Mouse (Mus musculus): ENCODE data around the gene Tbccd1. TPM values are rescaled to one million over a fixed set of nuclear protein-coding genes. Genes with fewer than 3 reads are reported as not detected.

Gene Tbccd1
- 14.3 and 19.3 TPM in 2 replicates for polyA plus RNA-seq (2015; fragmentation: Nextera tagmentation; extraction: Ambion mirVana)

DNA sequence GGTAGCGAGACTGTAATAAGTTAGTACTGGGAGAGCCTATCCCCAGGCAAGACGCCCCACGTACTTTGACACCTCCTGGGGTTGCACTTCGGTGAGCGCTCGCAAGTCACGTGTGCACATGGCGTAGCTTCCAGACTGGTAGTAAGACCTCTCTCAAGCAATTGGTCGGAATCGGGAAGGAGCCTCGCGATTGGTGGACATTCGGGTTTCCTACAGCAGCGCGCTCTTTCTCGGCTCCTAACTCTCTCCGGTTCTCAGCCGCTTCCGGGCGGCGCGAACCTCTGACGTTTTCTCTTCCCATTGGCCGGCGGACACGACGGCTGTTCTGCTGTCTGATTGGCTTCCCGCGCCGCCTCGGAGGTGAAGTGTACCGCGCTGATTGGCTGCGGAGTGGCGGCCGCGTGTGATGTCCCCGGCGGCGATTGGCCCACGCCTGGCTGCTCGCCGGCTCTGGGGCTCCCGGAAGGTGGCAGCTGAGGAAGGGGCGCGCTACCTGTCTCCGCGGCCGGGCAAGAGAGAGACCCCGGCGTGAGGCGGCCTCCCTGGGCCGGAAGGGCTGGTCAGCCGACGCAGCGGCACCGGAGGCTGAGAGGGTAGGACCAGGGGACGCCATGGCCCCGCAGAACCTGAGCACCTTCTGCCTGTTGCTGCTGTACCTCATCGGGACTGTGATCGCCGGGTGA lies at the start of gene Tbccd1, which contains the start of gene Dnajb11:
Gene Tbccd1 (minus strand): TSS at position 239 of the 683 bp plus-strand sequence.
Gene Dnajb11 (plus strand): TSS at position 415 of the 683 bp plus-strand sequence.

DNA sequence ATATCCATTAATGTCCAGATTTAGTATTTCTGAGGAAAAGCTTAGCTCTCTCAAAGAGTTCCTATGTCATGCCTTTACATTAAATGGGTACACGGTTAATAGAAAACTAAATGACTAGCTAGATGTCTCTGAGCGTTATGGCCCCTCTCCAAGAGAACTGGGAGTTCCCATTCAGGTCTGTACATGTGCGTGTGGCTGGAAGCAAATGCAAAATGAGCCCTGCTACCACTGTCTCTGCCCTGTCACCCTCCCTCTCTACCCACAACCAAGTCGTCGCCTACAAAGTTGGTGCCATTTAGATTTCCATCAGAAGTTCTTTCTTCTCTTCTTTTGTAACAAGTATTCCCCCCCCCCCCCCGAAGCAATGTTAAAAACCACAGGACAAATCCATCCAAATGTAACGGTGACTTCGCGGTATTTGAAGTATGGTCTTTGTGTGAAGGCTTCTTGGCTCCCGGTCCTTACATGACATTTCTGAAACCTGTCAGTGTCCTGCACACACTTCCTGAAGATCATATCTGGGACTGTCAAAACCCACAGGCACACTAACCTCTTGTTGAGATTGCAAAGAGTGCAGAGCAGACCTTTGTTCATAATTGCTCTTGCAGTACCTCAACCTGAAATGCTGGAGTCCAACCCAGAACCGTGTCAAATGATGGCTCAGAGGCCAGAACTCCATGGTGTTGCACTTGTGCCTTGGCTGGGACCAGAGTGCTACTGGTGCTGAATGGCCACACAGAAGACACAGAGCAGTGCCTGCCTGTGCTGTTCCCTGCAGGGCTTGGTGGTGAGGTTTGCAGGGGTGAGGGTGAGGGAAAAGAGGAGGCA lies 33.4 kb upstream of the Tbccd1 start, which contains the start of gene Ahsg:
Gene Ahsg (plus strand): TSS at position 595 of the 828 bp plus-strand sequence.

DNA sequence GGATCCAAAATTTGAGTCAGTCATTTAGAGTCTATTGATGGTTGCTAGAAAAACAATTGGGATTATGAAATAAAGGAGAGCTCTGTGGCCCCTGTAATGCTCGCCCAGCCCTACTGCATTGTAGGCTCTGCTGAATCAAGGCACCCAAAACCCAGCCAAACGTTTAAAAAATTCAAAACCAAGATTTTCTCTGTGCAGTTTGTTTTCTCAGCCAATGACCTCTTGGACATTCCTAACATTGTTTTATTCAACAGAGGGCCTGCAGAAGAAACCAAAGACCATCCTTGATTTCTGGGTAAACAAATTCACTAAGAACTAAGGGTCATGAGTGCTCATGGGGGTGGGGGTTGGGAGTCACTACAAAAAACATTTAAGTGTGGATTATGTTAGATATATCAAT lies 46.0 kb downstream of the Tbccd1 start, which contains the start of gene Crygs:
Gene Crygs (minus strand): TSS at position 101 of the 400 bp plus-strand sequence.

Other genes starting within 250 kb of the Tbccd1 start
- 2.2 and 4.3 TPM in 2 replicates for gene Dgkg, start 200.4 kb downstream of the Tbccd1 start, polyA plus RNA-seq (2015; fragmentation: Nextera tagmentation; extraction: Ambion mirVana)
- 0.14 TPM in 1 of 2 replicates, not detected in the other for gene Crygs, start 46.1 kb downstream of the Tbccd1 start, polyA plus RNA-seq (2015; fragmentation: Nextera tagmentation; extraction: Ambion mirVana)
- gene Dnajb11, start 176 bp upstream of the Tbccd1 start, polyA plus RNA-seq (2015; fragmentation: Nextera tagmentation; extraction: Ambion mirVana): 60.1 and 84.8 TPM in 2 replicates
- 576 and 827 TPM in 2 replicates for gene Ahsg, start 33.6 kb upstream of the Tbccd1 start, polyA plus RNA-seq (2015; fragmentation: Nextera tagmentation; extraction: Ambion mirVana)
- 16.0 and 20.6 TPM in 2 replicates for gene Fetub, start 60.7 kb upstream of the Tbccd1 start, polyA plus RNA-seq (2015; fragmentation: Nextera tagmentation; extraction: Ambion mirVana)
- gene Hrg, start 93.4 kb upstream of the Tbccd1 start, polyA plus RNA-seq (2015; fragmentation: Nextera tagmentation; extraction: Ambion mirVana): 10.5 and 16.4 TPM in 2 replicates
- gene Kng2, start 171.8 kb upstream of the Tbccd1 start, polyA plus RNA-seq (2015; fragmentation: Nextera tagmentation; extraction: Ambion mirVana): 9.9 and 13.6 TPM in 2 replicates
- 108 and 144 TPM in 2 replicates for gene Kng1, start 200.2 kb upstream of the Tbccd1 start, polyA plus RNA-seq (2015; fragmentation: Nextera tagmentation; extraction: Ambion mirVana)
- gene Eif4a2, start 249.8 kb upstream of the Tbccd1 start, polyA plus RNA-seq (2015; fragmentation: Nextera tagmentation; extraction: Ambion mirVana): 253 and 255 TPM in 2 replicates